Mouse (Mus musculus) hindbrain, embryonic 13.5 days (tissue): ENCODE data around the gene Auts2. TPM values are rescaled to one million over a fixed set of nuclear protein-coding genes. Genes with fewer than 3 reads are reported as not detected.

Experiments used
- ATAC-seq: fragments of 200-750 bp; cut with Nextera tagmentation; 2 replicates; pipeline ENCODE4 v1.8.0; 2017; ENCODE audit warnings: moderate TSS enrichment; ENCODE audit not compliant: low FRiP score
- H3K27ac ChIP-seq: fragments of 300-500 bp; sonication (generic); 2 replicates; pipeline ENCODE4 v1.5.1; 2015; ENCODE audit warnings: inconsistent platforms, mild to moderate bottlenecking, moderate library complexity
- H3K27me3 ChIP-seq: fragments of 300-500 bp; sonication (generic); 2 replicates; pipeline ENCODE4 v1.6.1; 2015; ENCODE audit warnings: mild to moderate bottlenecking, inconsistent platforms
- H3K36me3 ChIP-seq: fragments of 300-500 bp; sonication (generic); 2 replicates; pipeline ENCODE4 v1.6.1; 2015; ENCODE audit warnings: mild to moderate bottlenecking, inconsistent platforms
- H3K4me1 ChIP-seq: fragments of 300-500 bp; sonication (generic); replicated peaks from 2 replicates; pipeline ENCODE4 v1.6.1; 2015; ENCODE audit warnings: inconsistent platforms
- H3K4me2 ChIP-seq: fragments of 300-500 bp; sonication (generic); 2 replicates; pipeline ENCODE4 v1.6.1; 2015; ENCODE audit warnings: inconsistent platforms, mild to moderate bottlenecking, moderate library complexity
- H3K4me3 ChIP-seq: fragments of 300-500 bp; sonication (generic); 2 replicates; pipeline ENCODE4 v1.5.1; 2015; ENCODE audit warnings: mild to moderate bottlenecking, inconsistent platforms
- H3K9ac ChIP-seq: fragments of 300-500 bp; sonication (generic); 2 replicates; pipeline ENCODE4 v1.6.1; 2015; ENCODE audit warnings: mild to moderate bottlenecking, inconsistent platforms
- H3K9me3 ChIP-seq: fragments of 300-500 bp; sonication (generic); 2 replicates; pipeline ENCODE4 v1.6.1; 2016; ENCODE audit warnings: inconsistent platforms
- WGBS: fragments of 180-500 bp; shearing (Covaris S2); methylation state at CpG from one replicate; pipeline ENCODE4 v1.1.7; 2015; 5-methylcytosine and 5-hydroxymethylcytosine counted together
- polyA plus RNA-seq: library from polyadenylated mRNA; unstranded; fragments of >200 nt; fragmentation: Nextera tagmentation; extraction: Ambion mirVana; gene quantifications from 2 replicates; pipeline ENCODE4 v1.2.1, GENCODE M21; 2015

Gene Auts2
- polyA plus RNA-seq, 1 experiment from 2014 or later, result 89.9 TPM

DNA sequence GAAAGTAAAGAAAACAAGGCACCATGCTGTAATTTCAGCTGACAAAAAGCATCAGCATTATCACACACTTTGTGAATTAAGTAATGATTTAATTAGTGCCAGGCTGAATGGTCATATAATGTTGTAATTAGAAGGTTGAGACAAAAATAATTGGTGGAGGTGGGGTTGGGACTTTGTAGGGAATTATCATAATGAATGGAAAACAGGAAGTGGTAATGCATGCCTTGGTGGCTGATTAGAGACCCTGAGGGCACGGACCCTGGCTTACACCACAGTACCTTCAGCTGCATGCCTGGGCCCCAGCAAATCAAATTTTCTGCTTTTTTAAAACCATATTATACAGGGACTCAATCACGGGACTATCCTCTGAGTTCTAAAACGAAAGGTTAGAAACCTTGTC lies 586.1 kb downstream of the Auts2 start:
- 67% methylated on average over 3 of the region's 3 CpGs for WGBS
- Histone ChIP-seq H3K4me3 (no peak overlapping the region), H3K27me3 (no peaks in the 10 kb centered on the region), H3K9me3 (no peaks in the 10 kb centered on the region), H3K4me2 (no peak overlapping the region), H3K36me3 (no peaks in the 10 kb centered on the region), H3K4me1 (peaks cover 14% of the 10 kb centered on the region), H3K27ac (no peak overlapping the region), H3K9ac (no peak overlapping the region)
- ATAC-seq, result no peak

DNA sequence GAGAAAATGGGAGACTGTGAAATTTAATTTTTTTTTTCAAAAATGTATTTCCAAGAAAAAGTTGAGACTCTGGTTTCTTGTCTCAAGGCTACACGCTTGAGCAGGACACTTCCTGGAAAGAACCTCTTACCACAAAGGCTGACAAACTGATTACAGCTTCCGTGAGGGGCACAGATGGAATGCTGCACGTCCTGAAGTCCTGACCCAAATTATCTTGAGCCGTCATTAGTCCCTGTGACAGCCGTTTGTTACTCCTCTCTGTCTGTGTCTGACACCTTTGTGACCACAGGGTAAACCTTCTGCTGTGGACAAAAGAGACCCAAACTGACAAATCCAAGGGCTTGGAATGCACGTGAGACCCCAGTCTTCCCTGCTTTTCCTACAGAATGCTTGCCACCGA lies 587.1 kb downstream of the Auts2 start:
- WGBS, result 45% methylated on average over 7 of the region's 7 CpGs
- Histone ChIP-seq H3K4me1 (peaks cover 14% of the 10 kb centered on the region), H3K4me2 (no peak overlapping the region), H3K27me3 (no peaks in the 10 kb centered on the region), H3K9ac (no peak overlapping the region), H3K36me3 (no peaks in the 10 kb centered on the region), H3K9me3 (no peaks in the 10 kb centered on the region), H3K4me3 (no peak overlapping the region), H3K27ac (no peak overlapping the region)
- no peak for ATAC-seq

DNA sequence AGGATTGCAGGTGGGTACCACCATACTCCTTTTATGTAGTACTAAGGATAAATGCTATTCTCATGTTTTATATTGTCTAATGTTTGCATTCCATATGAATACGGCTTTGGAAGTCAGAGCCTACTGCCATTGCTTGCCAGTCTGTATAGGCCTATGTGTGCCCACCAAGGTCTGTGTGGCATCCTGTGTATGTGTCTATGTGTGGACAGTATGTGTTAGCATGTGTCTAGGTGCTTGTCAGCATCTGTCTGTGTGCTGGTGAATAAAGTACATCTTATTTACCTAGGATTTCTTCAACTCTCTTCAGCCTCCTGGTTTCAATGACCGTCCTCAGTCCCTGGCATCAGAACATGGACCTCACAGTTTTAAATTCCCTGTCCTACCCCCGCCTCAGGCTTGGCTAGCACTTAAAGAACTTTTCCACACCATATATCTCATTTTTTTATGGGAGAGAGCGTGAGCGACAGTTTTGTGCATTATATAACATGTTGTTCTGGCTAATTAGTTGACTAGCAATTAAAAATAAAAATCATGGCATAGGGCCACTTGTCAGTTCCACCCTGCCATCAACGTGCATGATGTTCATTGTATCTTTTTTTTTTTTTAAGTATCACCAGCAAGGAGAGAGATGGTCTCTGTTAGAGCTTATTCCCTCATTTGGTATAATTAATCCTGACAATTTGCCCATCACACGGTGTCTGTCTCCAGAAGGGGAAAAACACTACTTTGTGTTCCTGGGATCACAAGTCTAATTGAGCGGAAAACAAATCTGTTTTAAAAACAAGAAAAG lies 587.7 kb downstream of the Auts2 start:
- no peak overlapping the region for H3K4me2 ChIP-seq
- 81% methylated on average over 8 of the region's 8 CpGs for WGBS
- H3K27ac ChIP-seq, result no peak overlapping the region
- no peaks in the 10 kb centered on the region for H3K9me3 ChIP-seq
- H3K4me3 ChIP-seq, result no peak overlapping the region
- peaks cover 14% of the 10 kb centered on the region for H3K4me1 ChIP-seq
- H3K36me3 ChIP-seq, result no peaks in the 10 kb centered on the region
- ATAC-seq, result no peak
- no peaks in the 10 kb centered on the region for H3K27me3 ChIP-seq
- H3K9ac ChIP-seq, result no peak overlapping the region

- Histone ChIP-seq H3K36me3 (no peaks in the 10 kb centered on the region), H3K4me3 (no peak overlapping the region), H3K9me3 (no peaks in the 10 kb centered on the region), H3K27ac (peak overlapping the region; percentile 84), H3K9ac (no peak overlapping the region), H3K4me2 (no peak overlapping the region), H3K27me3 (no peaks in the 10 kb centered on the region), H3K4me1 (peaks cover 33% of the 10 kb centered on the region)
- 0 out of 2 replicates have a peak, but pooled peaks have one; percentile 39 for ATAC-seq
- WGBS, result 19% methylated on average over 7 of the region's 7 CpGs
Observed at GRCm38 (mm10) chr5:131948571-131949151, 594.5 kb downstream of the Auts2 start.

- no peak overlapping the region for H3K4me2 ChIP-seq
- no peaks in the 10 kb centered on the region for H3K27me3 ChIP-seq
- WGBS, result 78% methylated on average over 5 of the region's 5 CpGs
- no peak overlapping the region for H3K9ac ChIP-seq
- H3K4me1 ChIP-seq, result peaks cover 33% of the 10 kb centered on the region
- H3K36me3 ChIP-seq, result no peaks in the 10 kb centered on the region
- no peak for ATAC-seq
- no peak overlapping the region for H3K27ac ChIP-seq
- H3K4me3 ChIP-seq, result no peak overlapping the region
- H3K9me3 ChIP-seq, result no peaks in the 10 kb centered on the region
Observed at GRCm38 (mm10) chr5:131946801-131947200, 596.3 kb downstream of the Auts2 start.

GRCm38 (mm10) chr5:131944761-131945160 lies 598.4 kb downstream of the Auts2 start:
- H3K27ac ChIP-seq, result no peak overlapping the region; the same call in 1 of the 2 replicates
- H3K4me3 ChIP-seq, result no peak overlapping the region
- no peak overlapping the region for H3K4me2 ChIP-seq
- H3K9me3 ChIP-seq, result no peaks in the 10 kb centered on the region
- peaks cover 30% of the 10 kb centered on the region for H3K4me1 ChIP-seq
- no peaks in the 10 kb centered on the region for H3K27me3 ChIP-seq
- ATAC-seq, result no peak
- 16% methylated on average over 2 of the region's 2 CpGs for WGBS
- H3K9ac ChIP-seq, result no peak overlapping the region
- H3K36me3 ChIP-seq, result no peaks in the 10 kb centered on the region

DNA sequence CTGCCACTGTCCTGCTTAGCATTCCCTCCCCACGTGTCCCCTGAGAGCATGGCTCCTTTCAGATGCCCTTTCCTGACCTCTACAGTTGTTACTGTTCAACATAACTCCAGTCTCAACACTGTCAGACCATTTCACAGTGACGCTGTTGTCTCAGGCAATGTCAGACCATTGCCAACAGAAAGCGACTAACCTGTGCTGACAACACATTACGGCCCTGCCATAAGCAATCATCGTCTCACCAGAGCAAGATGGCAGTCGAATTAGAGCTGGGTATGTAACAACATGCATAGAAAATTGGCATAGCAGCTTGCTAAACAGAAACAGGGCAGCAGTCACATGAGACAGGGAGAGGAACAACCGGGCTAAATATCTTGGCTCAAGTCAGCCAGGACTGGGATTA lies 614.4 kb downstream of the Auts2 start:
- no peak overlapping the region for H3K27ac ChIP-seq
- WGBS, result 76% methylated on average over 7 of the region's 7 CpGs
- H3K4me1 ChIP-seq, result peaks cover 13% of the 10 kb centered on the region
- H3K4me3 ChIP-seq, result no peak overlapping the region
- H3K9ac ChIP-seq, result no peak overlapping the region
- no peaks in the 10 kb centered on the region for H3K9me3 ChIP-seq
- H3K4me2 ChIP-seq, result no peak overlapping the region
- H3K36me3 ChIP-seq, result no peaks in the 10 kb centered on the region
- ATAC-seq, result no peak
- no peaks in the 10 kb centered on the region for H3K27me3 ChIP-seq

- Histone ChIP-seq H3K27ac (no peak overlapping the region), H3K9me3 (no peaks in the 10 kb centered on the region), H3K4me3 (no peak overlapping the region), H3K9ac (no peak overlapping the region), H3K4me1 (peaks cover 42% of the 10 kb centered on the region), H3K27me3 (no peaks in the 10 kb centered on the region), H3K4me2 (no peak overlapping the region), H3K36me3 (no peaks in the 10 kb centered on the region)
- ATAC-seq, result no peak
- WGBS, result 89% methylated on average over 4 of the region's 4 CpGs
Observed at GRCm38 (mm10) chr5:131922759-131923158, 620.4 kb downstream of the Auts2 start.

DNA sequence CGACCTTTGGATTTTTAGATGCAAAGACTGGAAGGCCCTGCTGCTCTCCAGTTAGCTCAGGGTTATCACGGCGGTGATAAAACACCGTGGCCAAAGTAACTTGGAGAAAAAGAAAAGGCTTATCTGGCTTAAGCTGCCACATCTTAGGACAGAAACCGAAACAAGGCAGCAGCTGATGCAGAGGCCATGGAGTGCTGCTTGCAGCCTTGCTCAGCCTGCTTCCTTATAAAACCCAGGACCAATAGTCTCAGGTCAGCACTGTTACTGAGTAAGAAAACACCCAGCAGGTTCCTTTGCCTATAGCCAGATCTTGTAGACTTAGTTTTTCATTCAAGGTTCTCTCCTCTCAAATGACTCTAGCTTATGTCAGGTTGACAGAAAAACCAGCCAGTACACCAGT lies 621.0 kb downstream of the Auts2 start:
- 69% methylated on average over 5 of the region's 5 CpGs for WGBS
- no peak for ATAC-seq
- peaks cover 47% of the 10 kb centered on the region for H3K4me1 ChIP-seq

GRCm38 (mm10) chr5:131919983-131920777 lies 623.0 kb downstream of the Auts2 start:
- WGBS, result 27% methylated on average over 12 of the region's 12 CpGs

More for the DNA sequence above, 621.0 kb downstream of the Auts2 start:
- Histone ChIP-seq H3K9ac (no peak overlapping the region), H3K9me3 (no peaks in the 10 kb centered on the region), H3K27me3 (no peaks in the 10 kb centered on the region), H3K27ac (no peak overlapping the region), H3K4me3 (no peak overlapping the region), H3K4me2 (no peak overlapping the region), H3K36me3 (no peaks in the 10 kb centered on the region)

GRCm38 (mm10) chr5:131916791-131917403 lies 626.2 kb downstream of the Auts2 start:
- H3K9me3 ChIP-seq, result no peaks in the 10 kb centered on the region
- ATAC-seq, result peak; percentile 68
- 0 out of 2 replicates have a peak overlapping the region, but pooled peaks have one; percentile 55 for H3K27ac ChIP-seq
- H3K4me2 ChIP-seq, result no peak overlapping the region
- H3K36me3 ChIP-seq, result no peaks in the 10 kb centered on the region
- peaks cover 67% of the 10 kb centered on the region for H3K4me1 ChIP-seq
- H3K4me3 ChIP-seq, result no peak overlapping the region
- WGBS, result 34% methylated on average over 12 of the region's 12 CpGs
- no peaks in the 10 kb centered on the region for H3K27me3 ChIP-seq
- H3K9ac ChIP-seq, result 0 out of 2 replicates have a peak overlapping the region, but pooled peaks have one; percentile 24

More at GRCm38 (mm10) chr5:131919983-131920777, 623.0 kb downstream of the Auts2 start:
- peaks cover 64% of the 10 kb centered on the region for H3K4me1 ChIP-seq
- H3K27ac ChIP-seq, result peak overlapping the region; percentile 78
- H3K27me3 ChIP-seq, result no peaks in the 10 kb centered on the region
- no peaks in the 10 kb centered on the region for H3K36me3 ChIP-seq
- H3K4me2 ChIP-seq, result no peak overlapping the region
- ATAC-seq, result peak; percentile 69
- H3K9me3 ChIP-seq, result no peaks in the 10 kb centered on the region
- no peak overlapping the region for H3K9ac ChIP-seq
- no peak overlapping the region for H3K4me3 ChIP-seq

DNA sequence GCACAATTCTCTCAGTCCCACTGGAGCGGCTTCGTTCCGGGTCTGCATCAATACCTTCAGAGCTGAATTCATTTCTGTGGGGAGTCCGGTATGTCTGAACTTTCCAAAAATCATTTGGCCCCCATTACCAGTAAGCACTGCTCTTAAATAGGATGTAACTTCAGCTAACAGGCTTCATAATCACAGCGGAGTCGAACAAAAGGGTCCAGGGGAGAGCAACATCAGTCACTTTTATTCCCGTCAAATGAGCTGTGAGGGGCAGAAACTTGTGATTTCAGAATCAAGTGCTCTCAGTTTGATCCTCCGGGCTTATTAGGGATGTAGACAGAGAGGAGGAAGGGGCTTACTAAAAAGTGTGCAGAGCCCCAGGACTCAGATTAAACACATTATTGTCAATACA lies 629.6 kb downstream of the Auts2 start:
- H3K9ac ChIP-seq, result peak overlapping the region; percentile 9; the same call in 1 of the 2 replicates
- H3K4me3 ChIP-seq, result no peak overlapping the region
- 0 out of 2 replicates have a peak, but pooled peaks cover 3% of the 10 kb centered on the region for H3K36me3 ChIP-seq
- H3K9me3 ChIP-seq, result no peaks in the 10 kb centered on the region
- WGBS, result 30% methylated on average over 8 of the region's 8 CpGs
- H3K4me1 ChIP-seq, result peaks cover 51% of the 10 kb centered on the region
- H3K27me3 ChIP-seq, result no peaks in the 10 kb centered on the region
- H3K27ac ChIP-seq, result no peak overlapping the region
- no peak for ATAC-seq
- no peak overlapping the region for H3K4me2 ChIP-seq
